Mouse (Mus musculus): Measurements from ENCODE around the gene Lrrc7.

The Lrrc7 gene

GRCm38 (mm10) chr3:158561987-158562360 is at the start of gene Lrrc7:
Gene Lrrc7 (minus strand): TSS chr3:158562221.
- peak; percentile 71 for DNase-seq (ENCODE audit: low read depth, low spot score)

GRCm38 (mm10) chr3:158607065-158607464 is 45.0 kb upstream of the Lrrc7 start:
- no peak for DNase-seq (ENCODE audit: low read depth, low spot score)

GRCm38 (mm10) chr3:158605274-158605673 is 43.3 kb upstream of the Lrrc7 start:
- DNase-seq (ENCODE audit: low read depth, low spot score), result no peak

- DNase-seq (ENCODE audit: low read depth, low spot score), result peak; percentile 43
Measured at GRCm38 (mm10) chr3:158561256-158561986, 600 bp downstream of the Lrrc7 start.

- DNase-seq (ENCODE audit: low read depth, low spot score), result no peak
Measured at GRCm38 (mm10) chr3:158560891-158561255, 1.1 kb downstream of the Lrrc7 start.

GRCm38 (mm10) chr3:158559691-158560650 is 2.0 kb downstream of the Lrrc7 start:
- DNase-seq (ENCODE audit: low read depth, low spot score), result peak; percentile 93

- DNase-seq (ENCODE audit: low read depth, low spot score), result no peak
Measured at GRCm38 (mm10) chr3:158559131-158559658, 2.8 kb downstream of the Lrrc7 start.

GRCm38 (mm10) chr3:158558631-158559030 is 3.4 kb downstream of the Lrrc7 start:
- peak; percentile 76 for DNase-seq (ENCODE audit: low read depth, low spot score)

GRCm38 (mm10) chr3:158554280-158554679 is 7.7 kb downstream of the Lrrc7 start:
- no peak for DNase-seq (ENCODE audit: low read depth, low spot score)

GRCm38 (mm10) chr3:158552105-158552504 is 9.9 kb downstream of the Lrrc7 start:
- DNase-seq (ENCODE audit: low read depth, low spot score), result peak; percentile 88

- no peak for DNase-seq (ENCODE audit: low read depth, low spot score)
Measured at GRCm38 (mm10) chr3:158543481-158543880, 18.5 kb downstream of the Lrrc7 start.

- no peak for DNase-seq (ENCODE audit: low read depth, low spot score)
Measured at GRCm38 (mm10) chr3:158532859-158533258, 29.2 kb downstream of the Lrrc7 start.

- no peak for DNase-seq (ENCODE audit: low read depth, low spot score)
Measured at GRCm38 (mm10) chr3:158528471-158528870, 33.5 kb downstream of the Lrrc7 start.

GRCm38 (mm10) chr3:158493730-158494129 is 68.3 kb downstream of the Lrrc7 start:
- no peak for DNase-seq (ENCODE audit: low read depth, low spot score)

GRCm38 (mm10) chr3:158479677-158480076 is 82.3 kb downstream of the Lrrc7 start:
- no peak for DNase-seq (ENCODE audit: low read depth, low spot score)

GRCm38 (mm10) chr3:158400600-158400999 is 161.4 kb downstream of the Lrrc7 start:
- peak; percentile 27 for DNase-seq (ENCODE audit: low read depth, low spot score)

- no peak for DNase-seq (ENCODE audit: low read depth, low spot score)
Measured at GRCm38 (mm10) chr3:158391534-158391933, 170.5 kb downstream of the Lrrc7 start.

GRCm38 (mm10) chr3:158388076-158388454 is 174.0 kb downstream of the Lrrc7 start:
- DNase-seq (ENCODE audit: low read depth, low spot score), result no peak

GRCm38 (mm10) chr3:158387413-158388075 is 174.5 kb downstream of the Lrrc7 start:
- DNase-seq (ENCODE audit: low read depth, low spot score), result no peak

GRCm38 (mm10) chr3:158386848-158387247 is 175.2 kb downstream of the Lrrc7 start:
- DNase-seq (ENCODE audit: low read depth, low spot score), result no peak

GRCm38 (mm10) chr3:158375885-158376284 is 186.1 kb downstream of the Lrrc7 start:
- DNase-seq (ENCODE audit: low read depth, low spot score), result no peak

- DNase-seq (ENCODE audit: low read depth, low spot score), result peak; percentile 83
Measured at GRCm38 (mm10) chr3:158369169-158369568, 192.9 kb downstream of the Lrrc7 start.
